Mouse (Mus musculus) myocyte (in vitro differentiated cells): Measurements from ENCODE around the gene Plcb3.

ENCODE experiments used
- CEBPB ChIP-seq: IDR thresholded peaks from 2 replicates; pipeline ENCODE4 v1.6.1; 2011; ENCODE audit warnings: mild to moderate bottlenecking, moderate library complexity; ENCODE audit not compliant: poor library complexity, insufficient read depth, severe bottlenecking
- E2F4 ChIP-seq: IDR thresholded peaks from one replicate; pipeline ENCODE4 v1.6.1; 2011; ENCODE audit warnings: mild to moderate bottlenecking, control low read depth, moderate library complexity; ENCODE audit not compliant: insufficient read depth
- MAX ChIP-seq: IDR thresholded peaks from one replicate; pipeline ENCODE4 v1.6.1; 2011; ENCODE audit warnings: low read depth, mild to moderate bottlenecking, control low read depth
- MYOD1 ChIP-seq, 3 experiments: IDR thresholded peaks; one replicate each; pipeline ENCODE4 v1.6.1; 2011; ENCODE audit warnings: control low read depth in 2 of 3, low read depth in 2 of 3, mild to moderate bottlenecking in 2 of 3, moderate library complexity in 1 of 3; ENCODE audit not compliant: insufficient read length in 2 of 3, control insufficient read depth in 1 of 3
- MYOG ChIP-seq, 3 experiments: IDR thresholded peaks; one replicate each; pipeline ENCODE4 v1.6.1; 2011; ENCODE audit warnings: control low read depth in 2 of 3, low read depth in 2 of 3, mild to moderate bottlenecking in 2 of 3; ENCODE audit not compliant: insufficient read length in 2 of 3, control insufficient read depth in 1 of 3, insufficient read depth in 1 of 3
- POLR2A ChIP-seq: IDR thresholded peaks from one replicate; pipeline ENCODE4 v1.6.1; 2011; ENCODE audit warnings: low read depth, mild to moderate bottlenecking, control low read depth, moderate library complexity; ENCODE audit not compliant: insufficient read length
- POLR2AphosphoS2 ChIP-seq: IDR thresholded peaks from one replicate; pipeline ENCODE4 v1.6.1; 2011; ENCODE audit warnings: low read depth, control low read depth; ENCODE audit not compliant: insufficient read length
- REST ChIP-seq: IDR thresholded peaks from one replicate; pipeline ENCODE4 v1.6.1; 2011; ENCODE audit warnings: mild to moderate bottlenecking, control low read depth, moderate library complexity; ENCODE audit not compliant: insufficient read depth, insufficient read length
- SRF ChIP-seq: IDR thresholded peaks from one replicate; pipeline ENCODE4 v1.6.1; 2011; ENCODE audit warnings: low read depth; ENCODE audit not compliant: control insufficient read depth, insufficient read length
- TCF12 ChIP-seq: IDR thresholded peaks from one replicate; pipeline ENCODE4 v1.6.1; 2011; ENCODE audit warnings: mild to moderate bottlenecking, control low read depth; ENCODE audit not compliant: poor library complexity, insufficient read depth, severe bottlenecking
- TCF3 ChIP-seq: IDR thresholded peaks from one replicate; pipeline ENCODE4 v1.6.1; 2011; ENCODE audit warnings: low read depth, control low read depth; ENCODE audit not compliant: insufficient read length
- USF1 ChIP-seq: IDR thresholded peaks from one replicate; pipeline ENCODE4 v1.6.1; 2011; ENCODE audit warnings: low read depth, mild to moderate bottlenecking, control low read depth, moderate library complexity

- no peak for TF ChIP-seq POLR2A
- TF ChIP-seq TCF12 = no peak
- TF ChIP-seq TCF3 = no peak
- no peak for TF ChIP-seq MAX
- TF ChIP-seq MYOD1 (IDR thresholded peaks at IDR 0.05; ENCODE audit: control insufficient read depth in 1 of 3, insufficient read length in 2 of 3, low read depth in 2 of 3) = no peak
- TF ChIP-seq SRF = no peak
- TF ChIP-seq REST = no peak
- TF ChIP-seq E2F4 = no peak
- no peak for TF ChIP-seq POLR2AphosphoS2
- TF ChIP-seq USF1 = no peak
- TF ChIP-seq MYOG (IDR thresholded peaks at IDR 0.05; ENCODE audit: control insufficient read depth in 1 of 3, insufficient read depth in 1 of 3, insufficient read length in 2 of 3, low read depth in 2 of 3) = no peak
- TF ChIP-seq CEBPB = no peak
These were observed 73.2 kb downstream of the Plcb3 start for GRCm38 (mm10) chr19:6903031-6903430.
